Mouse (Mus musculus): ENCODE measurements around the gene Ppfia4. TPM values are rescaled to one million over a fixed set of nuclear protein-coding genes. Genes with fewer than 3 reads are reported as not detected.

Ppfia4 gene
- polyA plus RNA-seq, 1 experiment from 2014 or later = 2.1 TPM

Other genes with a start within 250 kb of the Ppfia4 start
- not detected in 2 replicates for gene Chit1, start 221.7 kb downstream of the Ppfia4 start, polyA plus RNA-seq (2014; fragmentation: Nextera tagmentation; extraction: Ambion mirVana)
- 0.41 and 0.49 TPM in 2 replicates for gene Chil1, start 150.8 kb downstream of the Ppfia4 start, polyA plus RNA-seq (2014; fragmentation: Nextera tagmentation; extraction: Ambion mirVana)
- gene Mybph, start 139.5 kb downstream of the Ppfia4 start, polyA plus RNA-seq (2014; fragmentation: Nextera tagmentation; extraction: Ambion mirVana) = 0.36 and 0.71 TPM in 2 replicates
- gene Adora1, start 97.5 kb downstream of the Ppfia4 start, polyA plus RNA-seq (2014; fragmentation: Nextera tagmentation; extraction: Ambion mirVana) = 0.21 and 0.29 TPM in 2 replicates
- gene Myog, start 42.9 kb downstream of the Ppfia4 start, polyA plus RNA-seq (2014; fragmentation: Nextera tagmentation; extraction: Ambion mirVana) = 4.5 and 5.2 TPM in 2 replicates
- gene Tmem183a, start 29.1 kb upstream of the Ppfia4 start, polyA plus RNA-seq (2014; fragmentation: Nextera tagmentation; extraction: Ambion mirVana) = 95.6 and 101 TPM in 2 replicates
- gene 4933406M09Rik, start 53.0 kb upstream of the Ppfia4 start, polyA plus RNA-seq (2014; fragmentation: Nextera tagmentation; extraction: Ambion mirVana) = not detected in 2 replicates
- gene Cyb5r1, start 72.6 kb upstream of the Ppfia4 start, polyA plus RNA-seq (2014; fragmentation: Nextera tagmentation; extraction: Ambion mirVana) = 34.3 and 36.9 TPM in 2 replicates
- gene Adipor1, start 82.5 kb upstream of the Ppfia4 start, polyA plus RNA-seq (2014; fragmentation: Nextera tagmentation; extraction: Ambion mirVana) = 91.7 and 99.2 TPM in 2 replicates
- gene Klhl12, start 122.6 kb upstream of the Ppfia4 start, polyA plus RNA-seq (2014; fragmentation: Nextera tagmentation; extraction: Ambion mirVana) = 44.5 and 46.0 TPM in 2 replicates
- gene Rabif, start 161.7 kb upstream of the Ppfia4 start, polyA plus RNA-seq (2014; fragmentation: Nextera tagmentation; extraction: Ambion mirVana) = 35.3 and 37.6 TPM in 2 replicates
- not detected in 2 replicates for gene Mgat4e, start 216.8 kb upstream of the Ppfia4 start, polyA plus RNA-seq (2014; fragmentation: Nextera tagmentation; extraction: Ambion mirVana)
- gene Kdm5b, start 227.2 kb upstream of the Ppfia4 start, polyA plus RNA-seq (2014; fragmentation: Nextera tagmentation; extraction: Ambion mirVana) = 30.8 and 32.9 TPM in 2 replicates